Mouse (Mus musculus): ENCODE measurements around the gene Stmn1.
"Not testable (repeated sequence)": the region's sequence is repeated elsewhere in the genome, so short reads cannot be mapped to it uniquely, and the experiment has no call there.

DNA sequence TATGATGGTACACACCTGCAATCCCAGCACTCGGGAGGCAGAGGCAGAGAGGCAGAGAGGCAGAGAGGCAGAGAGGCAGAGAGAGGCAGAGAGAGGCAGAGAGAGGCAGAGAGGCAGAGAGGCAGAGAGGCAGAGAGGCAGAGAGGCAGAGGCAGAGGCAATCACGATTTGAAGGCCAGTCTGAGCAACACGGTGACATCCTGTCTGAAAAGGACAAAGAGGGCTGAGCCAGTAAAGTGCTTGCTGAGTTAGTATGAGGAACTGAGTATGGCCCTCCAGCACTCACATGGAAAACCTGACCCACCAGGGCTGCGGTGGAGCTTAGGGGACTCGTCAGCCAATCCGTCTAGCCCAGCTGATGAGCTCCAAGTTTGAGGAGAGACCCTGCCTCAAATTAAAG, 30.9 kb downstream of the Stmn1 start:
- not testable (repeated sequence) for TF ChIP-seq POLR2A (IDR thresholded peaks at IDR 0.05; ENCODE audit: low read depth, low read length); CTCF (IDR thresholded peaks at IDR 0.05; ENCODE audit: borderline replicate concordance, insufficient read depth, low read length)
